Mouse (Mus musculus): ENCODE measurements around the gene Rab19.
"Not testable (repeated sequence)": the region's sequence is repeated elsewhere in the genome, so short reads cannot be mapped to it uniquely, and the experiment has no call there.

The Rab19 gene

GRCm38 (mm10) chr6:39379749-39380148 is 1.2 kb upstream of the Rab19 start:
- no peak for DNase-seq

DNA sequence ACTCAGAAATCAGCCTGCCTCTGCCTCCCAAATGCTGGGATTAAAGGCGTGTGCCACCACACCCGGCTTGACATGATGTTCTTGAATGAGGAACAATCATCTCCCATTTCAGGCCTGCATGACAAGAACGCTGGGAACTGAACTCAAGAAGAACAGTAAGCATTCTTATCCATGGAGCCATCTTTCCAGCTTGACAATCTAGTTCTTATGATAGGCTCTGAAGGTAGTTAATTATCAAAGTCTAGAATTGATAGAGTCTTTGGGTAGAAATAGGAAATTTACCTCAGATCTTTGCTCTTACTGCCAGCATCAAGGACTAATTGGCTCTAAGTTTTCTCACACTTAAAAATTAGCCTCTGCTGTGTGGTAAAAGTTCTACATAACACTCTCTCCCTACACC is 699 bp upstream of the Rab19 start:
- no peak for DNase-seq

DNA sequence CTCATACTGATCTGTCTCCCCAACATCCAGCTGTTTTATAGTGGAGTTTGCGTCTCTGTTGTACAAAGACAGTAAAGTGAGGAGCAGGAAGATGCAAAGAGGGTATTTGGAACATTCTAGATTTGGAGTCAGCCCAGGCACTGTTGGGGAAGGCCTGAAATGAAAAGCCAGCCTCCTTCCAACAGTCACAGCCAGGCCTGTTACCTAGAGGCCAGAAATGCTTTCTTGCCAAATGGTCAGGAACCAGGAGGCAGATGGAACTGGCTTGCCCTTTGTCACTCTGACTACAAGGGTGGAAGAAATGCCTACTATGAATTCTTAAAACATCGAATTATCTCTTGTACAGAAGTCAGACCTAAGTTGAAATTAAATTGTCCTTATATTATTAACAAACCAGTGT is 9.0 kb downstream of the Rab19 start:
- peak; percentile 23 for DNase-seq

DNA sequence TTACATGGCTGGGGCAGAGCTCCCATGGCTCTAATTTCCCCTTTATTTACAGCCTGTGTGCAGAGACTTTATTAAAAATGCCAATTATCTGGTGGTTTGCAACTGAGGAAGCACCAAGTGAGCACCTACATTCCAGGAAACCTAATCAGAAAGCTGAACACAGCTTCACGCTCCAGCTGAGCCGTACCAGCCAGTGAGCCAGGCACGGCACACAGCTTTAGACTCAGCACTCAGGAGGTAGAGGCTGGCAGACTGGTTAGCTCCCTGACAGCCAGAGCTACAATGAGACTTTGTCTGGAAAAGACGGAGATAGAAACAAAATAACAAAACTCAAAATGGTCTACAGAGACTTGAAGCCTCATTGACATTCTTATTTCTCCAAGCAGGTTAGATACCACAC is 14.5 kb downstream of the Rab19 start:
- DNase-seq, result no peak

- DNase-seq, result no peak
Observed at GRCm38 (mm10) chr6:39395916-39396315, 14.9 kb downstream of the Rab19 start.

- no peak for DNase-seq
Observed at GRCm38 (mm10) chr6:39397046-39397445, 16.1 kb downstream of the Rab19 start.

GRCm38 (mm10) chr6:39398342-39398741 is 17.4 kb downstream of the Rab19 start:
- DNase-seq, result no peak

DNA sequence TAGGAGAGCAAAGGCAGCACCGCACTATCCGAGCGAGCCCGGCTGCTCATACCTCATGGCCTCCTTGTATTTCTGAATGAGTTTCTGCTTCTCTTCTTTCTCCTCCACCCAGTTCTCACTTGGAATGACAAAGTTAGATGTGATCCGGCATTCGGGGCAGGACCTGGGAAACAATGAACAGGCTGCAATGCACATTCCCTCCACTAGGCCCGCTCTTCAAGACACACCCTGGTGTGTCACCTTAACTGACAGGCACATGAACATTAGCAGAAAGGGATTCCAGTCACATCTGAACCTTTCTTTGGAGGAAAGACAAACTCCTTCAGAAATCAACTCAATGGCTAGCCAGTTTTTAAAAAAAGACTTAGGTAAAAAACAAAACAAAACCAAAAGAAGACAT is 19.4 kb downstream of the Rab19 start:
- DNase-seq, result no peak

- DNase-seq, result peak; percentile 27
Observed at GRCm38 (mm10) chr6:39403136-39403535, 22.2 kb downstream of the Rab19 start.

- DNase-seq, result no peak
Observed at GRCm38 (mm10) chr6:39406480-39406879, 25.5 kb downstream of the Rab19 start.

DNA sequence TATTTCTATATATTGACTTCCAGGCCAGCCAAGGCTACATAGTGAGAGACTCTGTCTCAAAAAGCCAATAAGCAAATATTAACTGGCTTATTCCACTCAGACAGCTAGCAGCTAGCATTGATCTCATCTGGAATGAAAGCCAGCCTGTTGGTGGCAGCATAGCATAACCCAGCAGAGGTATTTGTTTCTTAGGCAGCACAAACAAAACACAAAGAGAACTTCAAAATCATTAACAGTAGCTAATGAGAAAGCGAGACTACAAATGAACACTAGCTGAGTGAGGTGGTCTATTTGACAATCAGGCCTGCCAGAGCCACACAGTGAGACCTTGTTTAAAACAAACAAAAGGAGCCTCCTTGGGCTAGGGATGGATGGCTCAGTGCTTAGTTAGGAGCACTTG is 33.1 kb downstream of the Rab19 start:
- no peak for DNase-seq

DNA sequence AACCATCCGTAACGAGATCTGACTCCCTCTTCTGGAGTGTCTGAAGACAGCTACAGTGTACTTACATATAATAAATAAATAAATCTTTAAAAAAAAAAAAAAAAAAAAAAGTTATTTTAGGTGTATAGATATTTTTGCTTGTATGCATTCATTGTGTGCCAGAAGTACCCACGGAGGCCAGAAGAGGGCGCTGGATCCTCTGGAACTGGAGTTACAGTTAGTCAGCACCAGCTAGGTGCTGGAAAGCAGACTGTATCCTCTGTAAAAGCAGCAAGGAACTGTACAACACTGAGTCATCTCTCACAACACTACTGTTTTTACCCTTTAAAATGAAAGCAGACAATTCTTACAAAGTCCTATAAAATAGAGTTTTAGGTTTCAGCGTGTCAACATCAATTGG is 34.8 kb downstream of the Rab19 start:
- peak; percentile 55 for DNase-seq

DNA sequence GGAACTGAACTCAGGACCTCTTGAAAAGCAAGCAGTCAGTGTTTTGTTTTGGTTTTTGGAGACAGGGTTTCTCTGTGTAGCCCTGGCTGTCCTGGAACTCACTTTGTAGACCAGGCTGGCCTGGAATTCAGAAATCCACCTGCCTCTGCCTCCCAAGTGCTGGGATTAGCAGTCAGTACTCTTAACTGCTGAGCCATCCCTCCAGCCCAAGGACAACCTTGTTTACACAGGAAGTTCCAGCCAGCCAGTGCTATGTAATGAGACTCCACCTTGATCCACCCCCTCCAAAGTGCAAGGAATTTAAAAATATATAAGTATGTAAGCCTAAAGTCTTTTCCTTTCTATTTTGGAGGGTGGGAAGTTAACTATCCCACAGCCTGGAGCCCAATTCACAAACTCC is 35.7 kb downstream of the Rab19 start:
- DNase-seq, result not testable (repeated sequence)

DNA sequence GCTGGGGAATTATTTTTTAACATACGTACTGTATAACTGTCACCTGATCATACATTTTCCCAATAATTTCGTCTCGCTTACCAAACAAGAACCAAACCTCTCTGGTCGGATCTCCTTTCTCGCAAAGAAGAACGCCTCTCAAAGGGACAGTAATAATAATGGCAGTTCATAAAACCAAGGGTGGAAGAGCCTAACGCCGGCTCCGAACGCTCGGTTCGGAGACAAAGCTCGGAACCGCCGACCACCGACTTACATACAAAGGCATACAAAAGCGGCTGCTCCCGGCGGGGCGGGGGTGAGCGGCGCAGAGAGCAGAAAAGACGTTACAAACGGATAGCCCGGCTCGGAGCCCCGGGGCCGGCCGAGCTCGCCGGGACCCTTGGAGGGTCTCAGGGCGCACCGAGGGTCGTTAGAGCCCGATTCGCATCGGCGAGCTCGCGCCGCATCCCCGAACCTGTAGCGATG is 38.4 kb downstream of the Rab19 start:
- DNase-seq, result no peak

GRCm38 (mm10) chr6:39419851-39420721 is 39.1 kb downstream of the Rab19 start, which contains the start of gene Mkrn1:
Mkrn1 (minus strand) TSS chr6:39420462.
- DNase-seq, result peak; percentile 88

- no peak for DNase-seq
Observed at GRCm38 (mm10) chr6:39420867-39421266, 39.9 kb downstream of the Rab19 start.

DNA sequence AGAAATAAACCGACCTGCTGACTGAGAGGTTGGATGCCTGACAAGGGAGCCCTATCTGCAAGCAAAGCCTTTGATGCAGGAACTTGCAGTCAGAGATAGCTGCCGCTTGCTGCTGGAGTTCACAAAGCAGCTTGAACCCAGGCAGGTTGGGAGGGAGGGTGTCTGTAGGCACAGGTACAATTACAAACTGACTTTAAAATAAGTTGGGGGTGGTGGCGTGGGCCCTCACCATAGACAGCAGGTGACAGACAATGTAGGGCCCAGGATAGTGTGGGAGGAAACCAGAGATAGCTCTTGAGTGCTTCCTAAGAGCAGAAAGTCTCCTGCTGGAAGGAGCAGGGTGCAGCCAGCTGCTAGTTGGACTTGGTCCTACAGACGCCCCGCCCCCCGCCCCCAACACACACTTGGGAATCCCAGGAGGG is 42.2 kb downstream of the Rab19 start:
- DNase-seq, result no peak

- DNase-seq, result no peak
Observed at GRCm38 (mm10) chr6:39423686-39424085, 42.7 kb downstream of the Rab19 start.

DNA sequence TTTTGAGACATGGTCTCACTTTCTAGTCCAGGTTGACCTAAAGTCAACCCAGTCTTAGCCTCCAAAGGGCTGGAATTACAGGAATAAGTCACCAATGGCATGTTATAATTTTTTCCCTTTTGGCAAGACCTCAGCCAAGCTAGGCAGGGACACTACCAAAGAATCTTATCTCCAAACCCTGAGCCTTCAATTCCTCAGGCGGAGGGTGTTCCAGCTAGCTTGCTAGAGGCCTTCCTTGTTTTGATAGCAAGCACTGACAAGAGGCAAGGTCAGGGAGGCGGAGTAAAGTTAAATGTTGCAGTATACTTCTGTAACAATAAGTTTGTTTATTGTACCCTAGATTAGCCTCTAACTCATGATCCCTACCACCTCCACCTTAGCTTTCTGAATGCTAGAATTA is 44.2 kb downstream of the Rab19 start:
- no peak for DNase-seq

DNA sequence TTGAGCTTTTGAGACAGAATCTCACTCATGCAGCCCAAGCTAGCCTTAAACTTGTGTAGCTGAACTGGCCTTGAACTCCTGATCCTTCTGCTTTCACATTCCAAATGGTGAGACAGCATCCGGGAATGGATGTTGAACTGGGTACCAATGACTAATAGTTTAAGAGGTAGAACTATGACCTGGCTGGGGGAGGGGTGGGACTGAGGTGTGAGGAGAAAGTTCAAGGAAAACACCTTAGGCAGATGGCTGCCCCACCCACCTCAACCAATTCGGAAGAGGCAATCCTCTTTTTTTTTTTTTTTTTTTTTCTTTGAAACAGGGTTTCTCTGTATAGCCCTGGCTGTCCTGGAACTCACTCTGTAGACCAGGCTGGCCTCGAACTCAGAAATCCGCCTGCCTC is 45.8 kb downstream of the Rab19 start:
- no peak for DNase-seq

DNA sequence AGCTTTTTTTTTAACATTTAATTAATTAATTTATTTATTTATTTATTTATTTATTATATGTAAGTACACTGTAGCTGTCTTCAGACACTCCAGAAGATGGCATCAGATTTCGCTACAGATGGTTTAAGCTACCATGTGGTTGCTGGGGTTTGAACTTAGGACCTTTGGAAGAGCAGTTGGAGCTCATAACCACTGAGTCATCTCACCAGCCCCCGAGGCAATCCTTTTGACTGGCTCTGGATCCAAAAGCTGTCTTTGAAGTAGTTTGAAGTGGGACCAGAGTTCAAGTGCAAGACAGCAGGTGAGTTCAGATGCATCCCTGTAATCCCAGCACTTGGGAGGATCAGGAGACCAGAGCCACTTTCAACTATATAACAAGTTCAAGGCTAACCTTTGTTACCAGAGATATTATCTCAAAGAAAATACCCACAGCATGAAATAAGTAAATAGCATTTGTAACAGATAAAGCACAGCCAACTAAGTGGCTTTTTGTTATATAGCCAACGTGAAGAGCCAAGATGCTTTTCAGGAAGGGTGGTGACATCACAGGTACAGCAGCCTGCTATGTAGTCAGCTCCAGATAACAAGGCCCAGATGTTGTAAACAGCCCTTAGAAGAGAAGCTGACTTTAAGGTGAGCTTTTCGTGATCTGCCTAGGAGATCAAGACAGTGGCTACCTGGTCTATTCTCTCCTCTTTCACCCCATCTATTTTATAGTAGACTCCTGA is 46.5 kb downstream of the Rab19 start:
- no peak for DNase-seq

DNA sequence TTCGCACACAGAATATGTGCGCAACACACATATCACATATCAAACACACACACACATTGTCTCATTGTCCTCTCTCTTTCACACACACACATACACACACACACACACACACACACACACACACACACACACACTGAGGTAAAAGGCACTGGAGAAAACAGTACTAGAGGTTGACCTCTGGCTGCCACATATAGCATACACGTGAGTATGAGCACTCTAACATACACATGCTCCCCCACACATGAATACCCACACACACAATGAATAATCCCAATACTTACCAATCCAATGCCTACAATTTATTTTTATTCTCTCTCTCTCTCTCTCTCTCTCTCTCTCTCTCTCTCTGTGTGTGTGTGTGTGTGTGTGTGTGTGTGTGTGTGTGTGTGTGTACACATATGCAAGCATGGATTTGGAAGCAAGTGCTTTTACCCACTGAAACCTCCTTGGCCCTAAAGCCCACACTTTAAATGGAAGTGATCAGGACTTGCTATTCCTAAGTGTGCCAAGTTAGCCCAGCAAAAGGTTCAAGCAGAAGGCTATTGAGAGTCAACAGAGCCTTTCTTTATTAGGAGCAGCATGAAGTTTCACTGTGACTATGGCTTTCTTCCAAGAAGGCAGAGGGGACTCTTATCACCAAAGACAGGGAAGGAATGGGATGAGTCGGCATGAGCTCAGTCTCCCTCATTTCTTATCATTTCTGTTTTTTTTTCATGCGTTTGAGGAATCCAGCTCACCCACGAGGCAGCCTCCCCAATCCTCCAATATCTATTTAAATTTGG is 48.2 kb downstream of the Rab19 start:
- no peak for DNase-seq

- DNase-seq, result no peak
Observed at GRCm38 (mm10) chr6:39430722-39431121, 49.7 kb downstream of the Rab19 start.
